Mouse (Mus musculus) large intestine, adult 2 months (tissue): ENCODE data around the gene Kyat1. TPM values are rescaled to one million over a fixed set of nuclear protein-coding genes. Genes with fewer than 3 reads are reported as not detected.

ENCODE experiments used
- polyA plus RNA-seq: library from polyadenylated mRNA; depleted of rRNA; stranded (reverse); fragments of >200 nt; gene quantifications from 2 replicates; pipeline ENCODE4 v1.2.3, GENCODE M21; 2012; rRNA removed

Kyat1 gene
- polyA plus RNA-seq, 1 experiment: 19.6 TPM

Other genes with a start within 250 kb of the Kyat1 start
- 155 and 204 TPM in 2 replicates for gene Sptan1, start 240.3 kb downstream of the Kyat1 start, polyA plus RNA-seq
- 10.9 and 11.2 TPM in 2 replicates for gene Wdr34, start 157.0 kb downstream of the Kyat1 start, polyA plus RNA-seq
- gene Set, start 148.5 kb downstream of the Kyat1 start, polyA plus RNA-seq: 39.5 and 42.1 TPM in 2 replicates
- gene Pkn3, start 128.2 kb downstream of the Kyat1 start, polyA plus RNA-seq: 9.2 and 13.2 TPM in 2 replicates
- gene Zdhhc12, start 112.2 kb downstream of the Kyat1 start, polyA plus RNA-seq: 93.5 and 106 TPM in 2 replicates
- 22.8 and 34.4 TPM in 2 replicates for gene Zer1, start 81.3 kb downstream of the Kyat1 start, polyA plus RNA-seq
- 69.9 and 88.8 TPM in 2 replicates for gene Tbc1d13, start 72.1 kb downstream of the Kyat1 start, polyA plus RNA-seq
- gene Endog, start 34.4 kb downstream of the Kyat1 start, polyA plus RNA-seq: 33.5 and 42.0 TPM in 2 replicates
- 25.4 and 26.4 TPM in 2 replicates for gene Spout1, start 27.4 kb downstream of the Kyat1 start, polyA plus RNA-seq
- 19.3 and 25.5 TPM in 2 replicates for gene Lrrc8a, start 31.9 kb upstream of the Kyat1 start, polyA plus RNA-seq
- 0.17 and 3.9 TPM in 2 replicates for gene Gm28035, start 34.7 kb upstream of the Kyat1 start, polyA plus RNA-seq
- gene Phyhd1, start 60.4 kb upstream of the Kyat1 start, polyA plus RNA-seq: 8.0 and 9.5 TPM in 2 replicates
- not detected in 2 replicates for gene Gm28038, start 75.2 kb upstream of the Kyat1 start, polyA plus RNA-seq
- 16.9 and 21.0 TPM in 2 replicates for gene Dolk, start 80.5 kb upstream of the Kyat1 start, polyA plus RNA-seq
- gene Nup188, start 80.5 kb upstream of the Kyat1 start, polyA plus RNA-seq: 21.9 and 25.8 TPM in 2 replicates
- gene Sh3glb2, start 153.5 kb upstream of the Kyat1 start, polyA plus RNA-seq: 108 and 138 TPM in 2 replicates
- 27.7 and 46.6 TPM in 2 replicates for gene Miga2, start 158.4 kb upstream of the Kyat1 start, polyA plus RNA-seq
- 129 and 145 TPM in 2 replicates for gene Dolpp1, start 186.4 kb upstream of the Kyat1 start, polyA plus RNA-seq
- 45.4 and 98.7 TPM in 2 replicates for gene Crat, start 210.0 kb upstream of the Kyat1 start, polyA plus RNA-seq
- 113 and 116 TPM in 2 replicates for gene Ptpa, start 210.2 kb upstream of the Kyat1 start, polyA plus RNA-seq